Mouse (Mus musculus) c-Kit-positive CD71-negative TER-119-negative erythroid progenitor cells, embryonic 14.5 days (primary cell): ENCODE data around the gene Rpl11.
A peak's percentile ranks its signal among the peaks of the same experiment; 100 is the strongest.

ENCODE experiments used
- DNase-seq: peaks from one replicate; pipeline ENCODE4 v3.0.0-alpha.2; 2013; ENCODE audit warnings: low read depth

Rpl11 gene

GRCm38 (mm10) chr4:136027416-136028131, 25.7 kb downstream of the Rpl11 start:
- DNase-seq, result no peak

GRCm38 (mm10) chr4:136025350-136025749, 27.9 kb downstream of the Rpl11 start:
- DNase-seq, result no peak

- DNase-seq, result no peak
These were observed 30.3 kb downstream of the Rpl11 start for GRCm38 (mm10) chr4:136022924-136023323.

- DNase-seq, result peak; percentile 99
These were observed 31.6 kb downstream of the Rpl11 start, which contains the start of gene Eloa for GRCm38 (mm10) chr4:136021549-136022047. TSS of gene Eloa (minus strand) at chr4:136021763.

- peak; percentile 53 for DNase-seq
These were observed 32.3 kb downstream of the Rpl11 start for GRCm38 (mm10) chr4:136020743-136021548.

- DNase-seq, result no peak
These were observed 37.1 kb downstream of the Rpl11 start for GRCm38 (mm10) chr4:136016059-136016602.

- no peak for DNase-seq
These were observed 42.6 kb downstream of the Rpl11 start for GRCm38 (mm10) chr4:136010586-136010985.

GRCm38 (mm10) chr4:136008782-136009447, 44.3 kb downstream of the Rpl11 start:
- DNase-seq, result no peak

GRCm38 (mm10) chr4:136006821-136007220, 46.4 kb downstream of the Rpl11 start:
- no peak for DNase-seq

- DNase-seq, result no peak
These were observed 48.3 kb downstream of the Rpl11 start for GRCm38 (mm10) chr4:136004921-136005320.

- no peak for DNase-seq
These were observed 49.0 kb downstream of the Rpl11 start for GRCm38 (mm10) chr4:136004107-136004675.

GRCm38 (mm10) chr4:135995118-135995517, 58.1 kb downstream of the Rpl11 start:
- no peak for DNase-seq

GRCm38 (mm10) chr4:135993941-135994340, 59.3 kb downstream of the Rpl11 start:
- DNase-seq, result no peak

GRCm38 (mm10) chr4:135987714-135988113, 65.5 kb downstream of the Rpl11 start:
- no peak for DNase-seq

- DNase-seq, result peak; percentile 84
These were observed 66.1 kb downstream of the Rpl11 start, which contains the start of gene Pithd1 for GRCm38 (mm10) chr4:135986943-135987710. TSS of gene Pithd1 (minus strand) at chr4:135987264.

- DNase-seq, result no peak
These were observed 66.8 kb downstream of the Rpl11 start for GRCm38 (mm10) chr4:135986301-135986942.

- no peak for DNase-seq
These were observed 67.5 kb downstream of the Rpl11 start for GRCm38 (mm10) chr4:135985769-135986168.

GRCm38 (mm10) chr4:135985193-135985592, 68.0 kb downstream of the Rpl11 start:
- no peak for DNase-seq

GRCm38 (mm10) chr4:135984556-135984955, 68.7 kb downstream of the Rpl11 start:
- DNase-seq, result no peak

- no peak for DNase-seq
These were observed 71.6 kb downstream of the Rpl11 start for GRCm38 (mm10) chr4:135981524-135982063.
